Comparison of ENCODE assay signal across 16 mouse cellular contexts in the genomic region with DNA sequence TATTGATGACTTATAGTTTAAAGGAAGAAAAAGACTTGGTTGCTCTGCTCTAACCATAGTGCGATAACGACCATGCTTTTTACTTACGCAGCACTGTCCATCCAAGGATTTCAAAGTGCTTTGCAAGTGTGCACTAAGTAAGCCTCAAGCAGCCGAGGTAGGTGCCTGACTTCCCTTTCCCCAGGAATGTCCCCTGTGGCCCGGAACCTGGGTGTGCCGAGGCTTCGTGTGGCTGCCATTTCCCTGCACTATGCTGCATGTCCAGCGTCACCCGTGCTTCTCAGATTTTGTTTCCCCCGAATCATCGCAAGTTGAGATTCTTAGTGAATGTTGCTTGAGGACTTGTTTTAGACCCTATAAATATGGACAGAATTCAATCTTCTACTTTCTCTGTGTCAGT. TPM values are rescaled to one million over a fixed set of nuclear protein-coding genes. Genes with fewer than 3 reads are reported as not detected.
DNase-seq lines count a peak whose midpoint lies in the region; TF ChIP-seq lines count a peak whose summit lies in the region.
"Had no signal": no experiment of that assay in that cellular context is flagged by ENCODE, and none has a peak within 500 bp of the region (broad histone marks: within the 10 kb centered on the region; RNA-seq: fewer than 3 reads in every experiment).

No protein-coding gene starts in this region.

- H3K4me3 ChIP-seq in spleen, adult 2 months (ENCODE audit: extremely low read depth, insufficient read depth, insufficient read length) = no peak overlapping the region

- no peaks in the 10 kb centered on the region for H3K27me3 ChIP-seq in spleen, adult 2 months (ENCODE audit: control insufficient read depth, insufficient read depth, low read length)
- H3K27me3 ChIP-seq: CH12.LX, Patski had no signal

- no peak for TF ChIP-seq POLR2A in spleen, adult 2 months (IDR thresholded peaks at IDR 0.05; ENCODE audit: low read depth, low read length)

- peak overlapping the region; percentile 9; the same call in 1 of the 2 replicates for H3K27ac ChIP-seq in spleen, adult 2 months (ENCODE audit: insufficient read depth, low read length)

- intact Hi-C loops in heart, postnatal 10 days (cut with DNase I) = loop anchor here (2.0 to 5.0 kb wide), 2 partner anchors 680 to 821 kb away; no protein-coding TSS in a partner anchor

- H3K4me1 ChIP-seq in spleen, adult 2 months (ENCODE audit: control insufficient read depth, insufficient read depth, insufficient read length) = no peaks in the 10 kb centered on the region

- 90% methylated on average over 11 of the region's 11 CpGs for WGBS in spleen, adult 2 months

- H3K36me3 ChIP-seq in spleen, adult 2 months (ENCODE audit: control insufficient read depth, insufficient read depth, low read length) = no peaks in the 10 kb centered on the region

- no peak for TF ChIP-seq CTCF in spleen, adult 2 months (IDR thresholded peaks at IDR 0.05; ENCODE audit: extremely low read depth, insufficient read depth, insufficient read length, insufficient replicate concordance)

- peak; percentile 69 for DNase-seq in heart, adult 11 months
- no peak for DNase-seq in heart, postnatal 10 days
- DNase-seq in spleen, adult 2 months (ENCODE audit: low read depth in 1 of 2, low spot score in 2 of 2) = no peak
- no peak for DNase-seq in spleen, postnatal 36 days (ENCODE audit: low spot score in 2 of 2)
- DNase-seq: adrenal gland, adult 2 months; adrenal gland, adult 8-10 months; adrenal gland, postnatal 10 days; adrenal gland, postnatal 14 days; adrenal gland, postnatal 25 days; adrenal gland, postnatal 36 days; B cell, adult 2 months; cerebellum, adult 11 months; cerebellum, adult 11-12 months; cerebellum, adult 18-20 months had no signal

RNA-seq across cellular contexts. Expression of a gene that starts 16.9 kb away (rescaled TPM):
- 1 to 10 TPM; 9.0 to 9.1 TPM for total RNA-seq in heart, postnatal 10 days (2021)
- polyA plus RNA-seq in spleen, adult 2 months (2012; rRNA removed) = 8.5 TPM in 2 replicates
